Mouse (Mus musculus): ENCODE results near the gene Krtap15. TPM values are rescaled to one million over a fixed set of nuclear protein-coding genes. Genes with fewer than 3 reads are reported as not detected.

The Krtap15 gene
- polyA plus RNA-seq, 1 experiment from 2014 or later, result not detected

DNA sequence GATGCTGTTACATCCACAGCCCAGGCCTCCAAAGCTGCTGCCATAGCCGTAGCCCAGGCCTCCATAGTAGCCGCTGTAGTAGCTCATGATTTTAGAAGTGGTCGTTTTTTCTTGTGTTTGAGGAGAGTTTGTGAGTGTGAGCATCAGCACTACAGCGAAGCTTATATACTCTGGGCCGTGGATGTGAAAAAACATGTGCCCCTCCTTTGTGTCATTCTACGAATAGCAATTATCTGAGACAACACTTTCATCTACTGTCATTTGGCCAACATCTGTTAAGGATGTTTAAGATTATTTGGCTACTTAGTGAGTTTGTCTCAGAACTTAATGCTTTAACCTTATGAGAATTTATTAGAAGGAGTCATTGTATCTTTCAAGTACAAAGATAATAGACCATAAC, 49.3 kb downstream of the Krtap15 start, which contains the start of gene Krtap19-1:
TSS of gene Krtap19-1 (minus strand) at position 101 of the 400 bp plus-strand sequence.
- H3K36me3 ChIP-seq, result no peaks in the 10 kb centered on the region
- H3K4me2 ChIP-seq, result no peak within 1 kb of the TSS
- no peak within 1 kb of the TSS for H3K27ac ChIP-seq
- H3K4me1 ChIP-seq, result no peaks in the 10 kb centered on the region
- no peak within 1 kb of the TSS for H3K9ac ChIP-seq
- no peak within 1 kb of the TSS for H3K4me3 ChIP-seq (replicated peaks)
- no peaks in the 10 kb centered on the region for H3K9me3 ChIP-seq
- no peak for ATAC-seq (ENCODE audit: insufficient read depth, low FRiP score, low read depth)
- H3K27me3 ChIP-seq (replicated peaks), result no peaks in the 10 kb centered on the region
- WGBS, result 86% methylated on average over 6 of the region's 6 CpGs

DNA sequence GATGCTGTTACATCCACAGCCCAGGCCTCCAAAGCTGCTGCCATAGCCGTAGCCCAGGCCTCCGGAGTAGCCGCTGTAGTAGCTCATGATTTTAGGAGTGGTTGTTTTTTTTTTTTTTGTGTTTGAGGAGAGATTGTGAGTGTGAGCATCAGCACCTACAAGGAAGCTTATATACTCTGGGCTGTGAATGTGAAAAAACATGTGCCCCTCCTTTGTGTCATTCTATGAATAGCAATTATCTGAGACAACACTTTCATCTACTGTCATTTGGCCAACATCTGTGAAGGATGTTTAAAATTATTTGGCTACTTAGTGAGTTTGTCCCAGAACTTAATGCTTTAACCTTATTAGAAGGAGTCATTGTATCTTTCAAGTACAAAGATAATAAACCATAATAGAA, 54.2 kb downstream of the Krtap15 start, which contains the start of gene Krtap19-2:
TSS of gene Krtap19-2 (minus strand) at position 101 of the 400 bp plus-strand sequence.
- Histone ChIP-seq H3K27ac (no peak within 1 kb of the TSS), H3K4me1 (no peaks in the 10 kb centered on the region), H3K9me3 (no peaks in the 10 kb centered on the region), H3K9ac (no peak within 1 kb of the TSS), H3K4me3 (replicated peaks) (no peak within 1 kb of the TSS), H3K36me3 (no peaks in the 10 kb centered on the region), H3K4me2 (no peak within 1 kb of the TSS), H3K27me3 (replicated peaks) (no peaks in the 10 kb centered on the region)
- no peak for ATAC-seq (ENCODE audit: insufficient read depth, low FRiP score, low read depth)
- 95% methylated on average over 3 of the region's 3 CpGs for WGBS

DNA sequence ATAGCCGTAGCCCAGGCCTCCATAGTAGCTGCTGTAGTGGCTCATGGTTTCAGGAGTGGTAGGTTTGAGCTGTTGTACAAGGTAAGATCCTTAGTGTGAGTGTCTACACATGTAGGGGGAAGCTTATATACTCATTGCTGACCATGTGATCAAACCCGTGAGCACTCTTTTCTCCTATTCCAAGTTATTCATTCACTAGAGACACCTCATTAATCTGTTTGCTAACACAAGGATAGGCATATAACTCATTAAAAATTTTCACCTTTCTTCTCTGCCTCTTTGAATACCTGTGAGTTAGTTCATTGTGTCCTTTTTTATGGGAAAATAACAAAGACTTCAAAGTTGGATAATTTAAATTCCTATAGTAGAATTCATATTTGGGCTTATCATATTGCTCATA, 57.9 kb downstream of the Krtap15 start, which contains the start of gene Krtap19-3:
TSS of gene Krtap19-3 (minus strand) at position 101 of the 400 bp plus-strand sequence.
- Histone ChIP-seq H3K4me2 (no peak within 1 kb of the TSS), H3K27me3 (replicated peaks) (no peaks in the 10 kb centered on the region), H3K27ac (no peak within 1 kb of the TSS), H3K9me3 (no peaks in the 10 kb centered on the region), H3K36me3 (no peaks in the 10 kb centered on the region), H3K4me3 (replicated peaks) (no peak within 1 kb of the TSS), H3K9ac (no peak within 1 kb of the TSS), H3K4me1 (no peaks in the 10 kb centered on the region)
- no peak for ATAC-seq (ENCODE audit: insufficient read depth, low FRiP score, low read depth)
- WGBS, result 75% methylated on average over 2 of the region's 2 CpGs

Other genes with a start within 250 kb of the Krtap15 start
- gene Krtap24-1, start 207.9 kb upstream of the Krtap15 start, polyA plus RNA-seq (2015; fragmentation: Nextera tagmentation; extraction: Ambion mirVana), result not detected in 2 replicates
- gene 2310079G19Rik, start 192.5 kb upstream of the Krtap15 start, polyA plus RNA-seq (2015; fragmentation: Nextera tagmentation; extraction: Ambion mirVana), result not detected in 2 replicates
- not detected in 2 replicates for gene Krtap26-1, start 172.4 kb upstream of the Krtap15 start, polyA plus RNA-seq (2015; fragmentation: Nextera tagmentation; extraction: Ambion mirVana)
- not detected in 2 replicates for gene Krtap27-1, start 148.5 kb upstream of the Krtap15 start, polyA plus RNA-seq (2015; fragmentation: Nextera tagmentation; extraction: Ambion mirVana)
- not detected in 2 replicates for gene 2310061N02Rik, start 112.3 kb upstream of the Krtap15 start, polyA plus RNA-seq (2015; fragmentation: Nextera tagmentation; extraction: Ambion mirVana)
- gene Krtap13-1, start 91.4 kb upstream of the Krtap15 start, polyA plus RNA-seq (2015; fragmentation: Nextera tagmentation; extraction: Ambion mirVana), result not detected in 2 replicates
- gene Krtap13, start 68.6 kb upstream of the Krtap15 start, polyA plus RNA-seq (2015; fragmentation: Nextera tagmentation; extraction: Ambion mirVana), result not detected in 2 replicates
- gene 2310034C09Rik, start 61.4 kb upstream of the Krtap15 start, polyA plus RNA-seq (2015; fragmentation: Nextera tagmentation; extraction: Ambion mirVana), result not detected in 2 replicates
- gene 2310057N15Rik, start 46.0 kb upstream of the Krtap15 start, polyA plus RNA-seq (2015; fragmentation: Nextera tagmentation; extraction: Ambion mirVana), result not detected in 2 replicates
- gene Gm5965, start 42.3 kb upstream of the Krtap15 start, polyA plus RNA-seq (2015; fragmentation: Nextera tagmentation; extraction: Ambion mirVana), result not detected in 2 replicates
- gene Gm20741, start 8.0 kb upstream of the Krtap15 start, polyA plus RNA-seq (2015; fragmentation: Nextera tagmentation; extraction: Ambion mirVana), result not detected in 2 replicates
- not detected in 2 replicates for gene Krtap14, start 5.9 kb downstream of the Krtap15 start, polyA plus RNA-seq (2015; fragmentation: Nextera tagmentation; extraction: Ambion mirVana)
- not detected in 2 replicates for gene Krtap19-1, start 49.2 kb downstream of the Krtap15 start, polyA plus RNA-seq (2015; fragmentation: Nextera tagmentation; extraction: Ambion mirVana)
- not detected in 2 replicates for gene Krtap19-2, start 54.1 kb downstream of the Krtap15 start, polyA plus RNA-seq (2015; fragmentation: Nextera tagmentation; extraction: Ambion mirVana)
- gene Krtap19-3, start 57.8 kb downstream of the Krtap15 start, polyA plus RNA-seq (2015; fragmentation: Nextera tagmentation; extraction: Ambion mirVana), result not detected in 2 replicates
- gene Krtap19-4, start 64.9 kb downstream of the Krtap15 start, polyA plus RNA-seq (2015; fragmentation: Nextera tagmentation; extraction: Ambion mirVana), result not detected in 2 replicates
- gene Krtap19-5, start 76.2 kb downstream of the Krtap15 start, polyA plus RNA-seq (2015; fragmentation: Nextera tagmentation; extraction: Ambion mirVana), result not detected in 2 replicates
- gene Krtap19-9b, start 112.0 kb downstream of the Krtap15 start, polyA plus RNA-seq (2015; fragmentation: Nextera tagmentation; extraction: Ambion mirVana), result not detected in 2 replicates
- gene Krtap16-3, start 142.7 kb downstream of the Krtap15 start, polyA plus RNA-seq (2015; fragmentation: Nextera tagmentation; extraction: Ambion mirVana), result not detected in 2 replicates
- gene Krtap22-2, start 190.5 kb downstream of the Krtap15 start, polyA plus RNA-seq (2015; fragmentation: Nextera tagmentation; extraction: Ambion mirVana), result not detected in 2 replicates
- gene Gm10229, start 195.1 kb downstream of the Krtap15 start, polyA plus RNA-seq (2015; fragmentation: Nextera tagmentation; extraction: Ambion mirVana), result not detected in 2 replicates
- not detected in 2 replicates for gene Krtap6-1, start 211.5 kb downstream of the Krtap15 start, polyA plus RNA-seq (2015; fragmentation: Nextera tagmentation; extraction: Ambion mirVana)
- gene Gm10228, start 221.3 kb downstream of the Krtap15 start, polyA plus RNA-seq (2015; fragmentation: Nextera tagmentation; extraction: Ambion mirVana), result not detected in 2 replicates
- gene Krtap6-5, start 227.7 kb downstream of the Krtap15 start, polyA plus RNA-seq (2015; fragmentation: Nextera tagmentation; extraction: Ambion mirVana), result not detected in 2 replicates
- not detected in 2 replicates for gene 1110025L11Rik, start 243.8 kb downstream of the Krtap15 start, polyA plus RNA-seq (2015; fragmentation: Nextera tagmentation; extraction: Ambion mirVana)